Mouse (Mus musculus): ENCODE data around the gene Gls.

GRCm38 (mm10) chr1:52279331-52279730 is 46.3 kb upstream of the Gls start:
- TF ChIP-seq CTCF (IDR thresholded peaks at IDR 0.05; ENCODE audit: low read depth) (no peak), EP300 (IDR thresholded peaks at IDR 0.05; ENCODE audit: low read depth) (no peak)
